Mouse (Mus musculus) liver, postnatal 0 days (tissue): ENCODE results near the gene Abcc12.

Experiments
- CTCF ChIP-seq: sonication (generic); IDR thresholded peaks from 2 replicates; pipeline ENCODE4 v1.5.1; 2016; ENCODE audit warnings: antibody characterized with exemption, low read depth
- EP300 ChIP-seq: IDR thresholded peaks from 2 replicates; pipeline ENCODE4 v1.6.1; 2016; ENCODE audit warnings: antibody characterized with exemption, low read depth, mild to moderate bottlenecking

- TF ChIP-seq CTCF (peak; percentile 54), EP300 (no peak)
Observed at GRCm38 (mm10) chr8:86475711-86476438, 104.6 kb downstream of the Abcc12 start.
